Mouse (Mus musculus): ENCODE data around the gene Ager.

GRCm38 (mm10) chr17:34639461-34640255 is 42.0 kb downstream of the Ager start:
- TF ChIP-seq GATA1 (IDR thresholded peaks at IDR 0.05; ENCODE audit: low read length) = no peak
- no peak for TF ChIP-seq TAL1 (IDR thresholded peaks at IDR 0.05; ENCODE audit: low read length)
